Comparison of ENCODE assay signal across 8 mouse cellular contexts in the genomic region with DNA sequence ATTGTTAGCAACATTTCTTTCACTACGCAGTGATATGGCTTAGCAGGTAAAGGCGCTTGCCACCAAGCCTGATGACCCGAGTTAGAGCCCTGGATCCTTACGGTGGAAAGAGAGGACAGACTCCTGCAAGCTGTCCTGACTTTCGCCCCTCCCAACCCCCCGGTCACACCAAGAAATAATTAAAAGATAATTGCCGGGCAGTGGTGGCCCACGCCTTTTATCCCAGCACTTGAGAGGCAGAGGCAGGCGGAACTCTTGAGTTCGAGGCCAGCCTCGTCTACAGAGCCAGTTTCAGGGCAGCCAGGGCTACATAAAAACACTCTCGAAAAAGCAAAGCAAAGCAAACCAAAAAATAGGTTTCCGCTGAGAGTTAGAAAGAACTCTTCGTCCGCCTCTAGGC. TPM values are rescaled to one million over a fixed set of nuclear protein-coding genes. Genes with fewer than 3 reads are reported as not detected.
DNase-seq lines count a peak whose midpoint lies in the region; ATAC-seq and TF ChIP-seq lines count a peak whose summit lies in the region.

No protein-coding gene starts in this region.

- DNase-seq in kidney, postnatal 25 days: peak; percentile 21 to 57
- no peak for DNase-seq in kidney, adult 9 months
- no peak for DNase-seq in embryonic facial prominence, embryonic 11.5 days (ENCODE audit: low spot score)
- DNase-seq in intestine, embryonic 14.5 days (ENCODE audit: low spot score): no peak
- DNase-seq in midbrain, postnatal 0 days (ENCODE audit: low spot score): no peak
- DNase-seq in adrenal gland, postnatal 10 days: no peak
- DNase-seq in spleen, adult 12 weeks (ENCODE audit: low spot score): no peak
- no peak for DNase-seq in right cerebral cortex, postnatal 4 days

- no peak for TF ChIP-seq CTCF in midbrain, postnatal 0 days (IDR thresholded peaks at IDR 0.05)

- no peaks in the 10 kb centered on the region for H3K9me3 ChIP-seq in embryonic facial prominence, embryonic 11.5 days (replicated peaks; ENCODE audit: control insufficient read depth, low read length)
- H3K9me3 ChIP-seq in intestine, embryonic 14.5 days (ENCODE audit: control insufficient read depth, low read length): no peaks in the 10 kb centered on the region
- H3K9me3 ChIP-seq in midbrain, postnatal 0 days (ENCODE audit: low read length): no peaks in the 10 kb centered on the region

- peak overlapping the region; percentile 78 for H3K9ac ChIP-seq in embryonic facial prominence, embryonic 11.5 days (replicated peaks; ENCODE audit: low read length)
- H3K9ac ChIP-seq in intestine, embryonic 14.5 days (ENCODE audit: low read length): peak overlapping the region; percentile 82
- H3K9ac ChIP-seq in midbrain, postnatal 0 days (replicated peaks; ENCODE audit: low read length, poor library complexity, severe bottlenecking): peak overlapping the region; percentile 65

- no peaks in the 10 kb centered on the region for H3K4me1 ChIP-seq in embryonic facial prominence, embryonic 11.5 days (ENCODE audit: control insufficient read depth, insufficient read depth, low read length)
- peaks cover 12% of the 10 kb centered on the region for H3K4me1 ChIP-seq in intestine, embryonic 14.5 days (replicated peaks; ENCODE audit: control insufficient read depth, insufficient read depth, low read length)
- peaks cover 4% of the 10 kb centered on the region for H3K4me1 ChIP-seq in midbrain, postnatal 0 days (ENCODE audit: insufficient read depth, low read length)

- H3K4me3 ChIP-seq in embryonic facial prominence, embryonic 11.5 days (ENCODE audit: low read depth, low read length): peak overlapping the region; percentile 68
- peak overlapping the region; percentile 80 for H3K4me3 ChIP-seq in intestine, embryonic 14.5 days (ENCODE audit: low read depth, low read length)
- peak overlapping the region; percentile 54 for H3K4me3 ChIP-seq in midbrain, postnatal 0 days (ENCODE audit: low read depth, low read length)

- peak overlapping the region; percentile 66; the same call in 1 of the 2 replicates for H3K27ac ChIP-seq in embryonic facial prominence, embryonic 11.5 days (replicated peaks; ENCODE audit: low read depth, low read length)
- peak overlapping the region; percentile 83 for H3K27ac ChIP-seq in intestine, embryonic 14.5 days (ENCODE audit: low read depth)
- peak overlapping the region; percentile 77; the same call in 1 of the 2 replicates for H3K27ac ChIP-seq in midbrain, postnatal 0 days (ENCODE audit: low read depth, low read length)

- no peaks in the 10 kb centered on the region for H3K36me3 ChIP-seq in embryonic facial prominence, embryonic 11.5 days (replicated peaks; ENCODE audit: control insufficient read depth, insufficient read depth, low read depth, low read length)
- H3K36me3 ChIP-seq in intestine, embryonic 14.5 days (ENCODE audit: control insufficient read depth, insufficient read depth, low read length): peaks cover 28% of the 10 kb centered on the region
- peaks cover 6% of the 10 kb centered on the region for H3K36me3 ChIP-seq in midbrain, postnatal 0 days (ENCODE audit: insufficient read depth, low read length)

- WGBS in embryonic facial prominence, embryonic 11.5 days: 9% methylated on average over 15 of the region's 15 CpGs
- 5% methylated on average over 15 of the region's 15 CpGs for WGBS in intestine, embryonic 14.5 days
- WGBS in midbrain, postnatal 0 days: 6% methylated on average over 15 of the region's 15 CpGs

- H3K27me3 ChIP-seq in embryonic facial prominence, embryonic 11.5 days (ENCODE audit: control insufficient read depth, insufficient read depth, low read length): no peaks in the 10 kb centered on the region
- no peaks in the 10 kb centered on the region for H3K27me3 ChIP-seq in intestine, embryonic 14.5 days (replicated peaks; ENCODE audit: control insufficient read depth, insufficient read depth, low read length)
- H3K27me3 ChIP-seq in midbrain, postnatal 0 days (ENCODE audit: insufficient read depth, low read length): no peaks in the 10 kb centered on the region

- H3K4me2 ChIP-seq in embryonic facial prominence, embryonic 11.5 days (ENCODE audit: low read depth, low read length): peak overlapping the region; percentile 46
- H3K4me2 ChIP-seq in intestine, embryonic 14.5 days (ENCODE audit: low read length): peak overlapping the region; percentile 80
- H3K4me2 ChIP-seq in midbrain, postnatal 0 days (ENCODE audit: low read depth, low read length, poor library complexity, severe bottlenecking): peak overlapping the region; percentile 64

- ATAC-seq in embryonic facial prominence, embryonic 11.5 days (replicated peaks; ENCODE audit: insufficient number of reproducible peaks, low FRiP score, low TSS enrichment, low read depth): 0 out of 2 replicates have a peak, but pooled peaks have one; percentile 4
- ATAC-seq in intestine, embryonic 14.5 days (replicated peaks; ENCODE audit: low FRiP score, low TSS enrichment, low read depth): no peak; the same call in 1 of the 2 replicates
- ATAC-seq in midbrain, postnatal 0 days (ENCODE audit: low FRiP score): peak; percentile 20; the same call in 1 of the 2 replicates

RNA-seq across cellular contexts. Expression of gene Mrps21, which starts 0.3 kb away (rescaled TPM):
- polyA plus RNA-seq in embryonic facial prominence, embryonic 11.5 days (2014; fragmentation: Nextera tagmentation; extraction: Ambion mirVana): 331 and 337 TPM in 2 replicates
- polyA plus RNA-seq in intestine, embryonic 14.5 days (2014; fragmentation: Nextera tagmentation; extraction: Ambion mirVana): 342 and 343 TPM in 2 replicates
- total RNA-seq in midbrain, postnatal 0 days (2014; rRNA removed): 82.9 and 88.3 TPM in 2 replicates
- 241 TPM in 2 replicates for polyA plus RNA-seq in midbrain, postnatal 0 days (2015; fragmentation: Nextera tagmentation; extraction: Ambion mirVana)
- 100 to 1,000 TPM; 270 to 288 TPM for total RNA-seq in adrenal gland, postnatal 10 days (2021)

RNA-seq across cellular contexts. Expression of gene Ciart, which starts 11.1 kb away (rescaled TPM):
- 6.3 and 7.7 TPM in 2 replicates for polyA plus RNA-seq in embryonic facial prominence, embryonic 11.5 days (2014; fragmentation: Nextera tagmentation; extraction: Ambion mirVana)
- 6.7 and 7.9 TPM in 2 replicates for polyA plus RNA-seq in intestine, embryonic 14.5 days (2014; fragmentation: Nextera tagmentation; extraction: Ambion mirVana)
- 4.2 and 5.2 TPM in 2 replicates for total RNA-seq in midbrain, postnatal 0 days (2014; rRNA removed)
- 9.3 and 12.6 TPM in 2 replicates for polyA plus RNA-seq in midbrain, postnatal 0 days (2015; fragmentation: Nextera tagmentation; extraction: Ambion mirVana)
- 1 to 10 TPM; 1.9 to 4.9 TPM for total RNA-seq in adrenal gland, postnatal 10 days (2021)

RNA-seq across cellular contexts. Expression of gene Prpf3, which starts 15.3 kb away (rescaled TPM):
- polyA plus RNA-seq in embryonic facial prominence, embryonic 11.5 days (2014; fragmentation: Nextera tagmentation; extraction: Ambion mirVana): 69.4 and 70.6 TPM in 2 replicates
- 50.3 and 54.0 TPM in 2 replicates for polyA plus RNA-seq in intestine, embryonic 14.5 days (2014; fragmentation: Nextera tagmentation; extraction: Ambion mirVana)
- 9.3 and 11.0 TPM in 2 replicates for total RNA-seq in midbrain, postnatal 0 days (2014; rRNA removed)
- polyA plus RNA-seq in midbrain, postnatal 0 days (2015; fragmentation: Nextera tagmentation; extraction: Ambion mirVana): 24.0 and 26.9 TPM in 2 replicates
- 10 to 100 TPM; 25.1 to 26.7 TPM for total RNA-seq in adrenal gland, postnatal 10 days (2021)

RNA-seq across cellular contexts. Expression of gene BC028528, which starts 20.8 kb away (rescaled TPM):
- 7.8 and 10.2 TPM in 2 replicates for polyA plus RNA-seq in embryonic facial prominence, embryonic 11.5 days (2014; fragmentation: Nextera tagmentation; extraction: Ambion mirVana)
- 20.8 and 23.9 TPM in 2 replicates for polyA plus RNA-seq in intestine, embryonic 14.5 days (2014; fragmentation: Nextera tagmentation; extraction: Ambion mirVana)
- 6.5 and 27.7 TPM in 2 replicates for total RNA-seq in midbrain, postnatal 0 days (2014; rRNA removed)
- polyA plus RNA-seq in midbrain, postnatal 0 days (2015; fragmentation: Nextera tagmentation; extraction: Ambion mirVana): 14.6 and 18.8 TPM in 2 replicates
- total RNA-seq in adrenal gland, postnatal 10 days (2021): 10 to 100 TPM; 27.7 to 38.8 TPM

RNA-seq across cellular contexts. Expression of gene Aph1a, which starts 22.8 kb away (rescaled TPM):
- polyA plus RNA-seq in embryonic facial prominence, embryonic 11.5 days (2014; fragmentation: Nextera tagmentation; extraction: Ambion mirVana): 31.8 and 33.3 TPM in 2 replicates
- polyA plus RNA-seq in intestine, embryonic 14.5 days (2014; fragmentation: Nextera tagmentation; extraction: Ambion mirVana): 40.4 and 44.1 TPM in 2 replicates
- total RNA-seq in midbrain, postnatal 0 days (2014; rRNA removed): 67.5 and 71.6 TPM in 2 replicates
- polyA plus RNA-seq in midbrain, postnatal 0 days (2015; fragmentation: Nextera tagmentation; extraction: Ambion mirVana): 39.0 and 45.2 TPM in 2 replicates
- 100 to 1,000 TPM; 167 to 171 TPM for total RNA-seq in adrenal gland, postnatal 10 days (2021)

Comparison
In these comparisons a context has a peak if more than half of its experiments do, and no peak if none do; other contexts are left out.
1. DNase-seq: peak in kidney, postnatal 25 days (2 of 2); none in kidney, adult 9 months (single experiment), embryonic facial prominence, embryonic 11.5 days (single experiment), intestine, embryonic 14.5 days (single experiment), midbrain, postnatal 0 days (single experiment), adrenal gland, postnatal 10 days (single experiment), spleen, adult 12 weeks (single experiment) and right cerebral cortex, postnatal 4 days (single experiment).
2. Peak in every context shown above with its lines, with median percentiles within 50 percentile points of each other: H3K27ac ChIP-seq, H3K4me2 ChIP-seq, H3K4me3 ChIP-seq and H3K9ac ChIP-seq.